Mouse (Mus musculus): Measurements from ENCODE around the gene Atat1. TPM values are rescaled to one million over a fixed set of nuclear protein-coding genes. Genes with fewer than 3 reads are reported as not detected.

Atat1 gene
- polyA plus RNA-seq, 1 experiment from 2014 or later = 434 TPM

DNA sequence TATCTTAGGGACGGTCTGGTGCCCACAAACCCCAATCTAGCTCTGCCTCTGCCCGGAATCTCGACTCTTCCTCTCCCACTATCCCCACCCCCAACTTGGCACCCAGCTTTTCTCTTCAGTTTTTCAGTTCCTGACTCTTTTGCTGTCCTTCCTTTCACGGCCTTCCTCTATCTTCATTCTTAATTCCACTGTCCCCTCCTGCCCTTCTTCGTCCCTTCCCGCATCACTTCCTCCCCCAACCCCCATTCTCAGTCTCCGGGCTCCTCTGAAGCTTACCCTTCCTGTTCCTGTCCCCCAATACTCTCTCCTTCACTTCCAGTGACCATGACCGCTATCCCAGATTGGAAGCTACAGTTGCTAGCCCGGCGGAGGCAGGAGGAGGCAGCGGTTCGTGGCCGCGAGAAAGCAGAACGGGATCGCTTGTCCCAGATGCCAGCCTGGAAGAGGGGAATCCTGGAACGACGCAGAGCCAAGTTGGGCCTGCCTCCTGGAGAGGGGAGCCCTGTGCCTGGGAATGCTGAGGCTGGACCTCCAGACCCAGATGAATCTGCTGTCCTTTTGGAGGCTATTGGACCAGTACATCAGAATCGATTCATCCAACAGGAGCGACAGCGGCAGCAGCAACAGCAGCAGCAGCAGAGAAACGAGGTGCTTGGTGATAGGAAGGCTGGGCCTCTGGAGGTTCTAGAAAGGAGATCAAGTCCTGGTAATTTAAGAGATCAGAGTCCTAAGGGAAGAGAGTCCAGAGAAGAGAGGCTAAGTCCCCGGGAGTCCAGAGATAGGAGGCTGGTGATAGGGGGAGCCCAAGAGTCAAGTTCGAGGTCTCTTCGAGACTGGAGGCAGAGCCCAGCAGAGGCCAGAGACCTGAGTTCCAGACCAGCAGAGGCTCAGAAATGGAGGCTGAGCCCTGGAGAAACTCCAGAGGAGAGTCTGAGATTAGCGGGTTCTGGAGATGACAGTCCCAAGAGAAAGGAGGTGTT is 42.7 kb downstream of the Atat1 start:
- Histone ChIP-seq H3K9ac (peak overlapping the region; percentile 94), H3K4me2 (peak overlapping the region; percentile 100), H3K4me3 (peak overlapping the region; percentile 67), H3K9me3 (no peaks in the 10 kb centered on the region), H3K27ac (peak overlapping the region; percentile 98), H3K4me1 (replicated peaks) (peaks cover 65% of the 10 kb centered on the region), H3K36me3 (peaks cover 9% of the 10 kb centered on the region), H3K27me3 (no peaks in the 10 kb centered on the region)
- ATAC-seq (ENCODE audit: low FRiP score) = no peak; the same call in 1 of the 2 replicates
- WGBS = 10% methylated on average over 26 of the region's 26 CpGs

- Histone ChIP-seq H3K4me3 (peak overlapping the region; percentile 67), H3K4me2 (peak overlapping the region; percentile 100), H3K9me3 (no peaks in the 10 kb centered on the region), H3K4me1 (replicated peaks) (peaks cover 64% of the 10 kb centered on the region), H3K27ac (peak overlapping the region; percentile 98), H3K27me3 (no peaks in the 10 kb centered on the region), H3K36me3 (peaks cover 8% of the 10 kb centered on the region), H3K9ac (peak overlapping the region; percentile 94)
- ATAC-seq (ENCODE audit: low FRiP score) = peak; percentile 24
- 1% methylated on average over 37 of the region's 38 CpGs for WGBS
Measured at GRCm38 (mm10) chr17:35866281-35866831, 43.5 kb downstream of the Atat1 start.

DNA sequence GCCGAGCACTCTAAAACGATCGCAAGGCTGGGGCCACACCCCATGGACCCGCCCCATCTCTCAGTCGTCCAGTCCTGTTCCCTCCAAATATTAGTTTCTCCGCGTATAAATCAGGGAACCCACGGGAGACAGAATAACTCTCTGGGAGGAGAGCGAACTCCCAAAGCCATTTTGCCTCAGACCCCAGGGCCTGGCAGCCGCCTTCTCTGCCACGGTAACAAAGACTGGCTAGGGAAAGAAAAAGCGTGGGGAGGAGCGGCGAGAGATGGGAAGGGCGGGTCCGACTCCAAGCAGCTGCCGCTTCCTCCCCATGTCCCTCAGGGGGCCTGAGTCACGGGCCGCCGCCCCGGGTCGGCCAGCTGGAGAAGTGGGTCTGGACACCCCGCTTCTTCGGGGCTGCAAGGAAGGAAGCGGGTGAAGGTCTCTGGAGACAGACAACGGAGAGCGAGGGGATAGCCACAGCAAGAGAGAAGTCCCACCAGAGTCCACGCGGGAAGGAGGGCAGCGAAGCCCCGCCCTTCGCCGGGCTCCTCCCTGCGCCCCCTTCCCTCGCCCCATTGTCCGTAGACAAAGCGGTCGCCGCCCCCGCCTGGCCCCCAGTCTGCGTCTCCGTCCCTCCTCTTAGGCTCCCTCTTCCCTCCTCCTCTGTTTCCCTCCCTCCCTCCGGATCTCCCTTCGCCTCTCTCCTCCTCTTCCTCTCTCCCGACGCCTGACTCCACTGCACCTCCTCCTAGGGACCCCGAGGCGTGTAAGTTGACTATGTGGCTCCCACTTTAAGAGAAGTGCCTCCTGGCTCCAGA is 44.2 kb downstream of the Atat1 start, which contains the start of gene Ppp1r18:
TSS of gene Ppp1r18 (plus strand) at position 113 of the 800 bp plus-strand sequence.
- Histone ChIP-seq H3K27me3 (no peaks in the 10 kb centered on the region), H3K27ac (peak within 1 kb of the TSS; percentile 98), H3K4me1 (replicated peaks) (peaks cover 60% of the 10 kb centered on the region), H3K9ac (peak within 1 kb of the TSS; percentile 94), H3K4me2 (peak within 1 kb of the TSS; percentile 100), H3K36me3 (peaks cover 4% of the 10 kb centered on the region), H3K9me3 (no peaks in the 10 kb centered on the region), H3K4me3 (peak within 1 kb of the TSS; percentile 67)
- under 1% methylated on average over 45 of the region's 48 CpGs for WGBS
- ATAC-seq (ENCODE audit: low FRiP score) = peak; percentile 68

GRCm38 (mm10) chr17:35864832-35865353 is 45.0 kb downstream of the Atat1 start:
- Histone ChIP-seq H3K9ac (peak overlapping the region; percentile 94), H3K4me3 (peak overlapping the region; percentile 67), H3K4me1 (replicated peaks) (peaks cover 56% of the 10 kb centered on the region), H3K9me3 (no peaks in the 10 kb centered on the region), H3K4me2 (peak overlapping the region; percentile 100), H3K36me3 (no peaks in the 10 kb centered on the region), H3K27ac (peak overlapping the region; percentile 98), H3K27me3 (no peaks in the 10 kb centered on the region)
- WGBS = 25% methylated on average over 10 of the region's 10 CpGs
- ATAC-seq (ENCODE audit: low FRiP score) = no peak

DNA sequence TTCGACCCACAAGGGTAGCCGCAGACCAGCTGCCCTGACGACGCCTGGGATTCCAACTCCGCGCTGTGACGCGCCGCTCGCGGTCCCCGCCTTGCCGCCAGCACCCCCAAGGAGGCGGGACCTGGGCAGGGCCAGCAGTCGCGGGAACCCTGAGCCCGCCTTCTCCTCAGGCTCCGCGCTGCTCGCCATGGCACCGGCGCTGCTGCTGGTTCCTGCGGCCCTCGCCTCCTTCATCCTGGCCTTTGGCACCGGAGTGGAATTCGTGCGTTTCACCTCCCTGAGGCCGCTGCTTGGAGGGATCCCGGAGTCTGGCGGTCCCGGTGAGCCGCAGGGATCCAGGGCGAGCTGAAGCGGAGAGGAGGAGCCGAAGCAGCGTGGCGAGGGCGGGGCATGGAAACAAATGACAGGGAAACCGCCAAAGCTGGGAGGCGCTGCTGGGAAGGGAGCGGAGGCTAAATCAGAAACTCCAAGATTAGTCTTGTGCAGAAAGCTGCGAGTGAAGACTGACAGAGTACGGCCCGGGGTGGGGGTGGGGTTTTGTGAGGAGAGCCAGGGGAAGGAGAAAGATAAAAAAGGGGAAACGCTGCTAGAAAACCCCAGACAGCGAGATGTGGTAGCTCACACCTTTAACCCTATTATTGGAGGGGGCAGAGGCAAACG is 48.5 kb downstream of the Atat1 start, which contains the start of gene Nrm:
TSS of gene Nrm (plus strand) at position 121 of the 660 bp plus-strand sequence.
- Histone ChIP-seq H3K4me2 (peak within 1 kb of the TSS; percentile 63), H3K27ac (peak within 1 kb of the TSS; percentile 98), H3K27me3 (no peaks in the 10 kb centered on the region), H3K4me1 (replicated peaks) (peaks cover 26% of the 10 kb centered on the region), H3K36me3 (peaks cover 19% of the 10 kb centered on the region), H3K9me3 (no peaks in the 10 kb centered on the region), H3K9ac (peak within 1 kb of the TSS; percentile 82), H3K4me3 (peak within 1 kb of the TSS; percentile 73)
- whole genome bisulfite sequencing = under 1% methylated on average over 47 of the region's 47 CpGs
- ATAC-seq (ENCODE audit: low FRiP score) = peak; percentile 91

GRCm38 (mm10) chr17:35860831-35861197 is 49.1 kb downstream of the Atat1 start:
- H3K27ac ChIP-seq = peak overlapping the region; percentile 98
- peaks cover 19% of the 10 kb centered on the region for H3K36me3 ChIP-seq
- ATAC-seq (ENCODE audit: low FRiP score) = peak; percentile 4; the same call in 1 of the 2 replicates
- peak overlapping the region; percentile 73 for H3K4me3 ChIP-seq
- H3K4me2 ChIP-seq = peak overlapping the region; percentile 63
- no peaks in the 10 kb centered on the region for H3K27me3 ChIP-seq
- peaks cover 26% of the 10 kb centered on the region for H3K4me1 ChIP-seq (replicated peaks)
- H3K9ac ChIP-seq = peak overlapping the region; percentile 82
- H3K9me3 ChIP-seq = no peaks in the 10 kb centered on the region
- WGBS = 5% methylated on average over 12 of the region's 12 CpGs

DNA sequence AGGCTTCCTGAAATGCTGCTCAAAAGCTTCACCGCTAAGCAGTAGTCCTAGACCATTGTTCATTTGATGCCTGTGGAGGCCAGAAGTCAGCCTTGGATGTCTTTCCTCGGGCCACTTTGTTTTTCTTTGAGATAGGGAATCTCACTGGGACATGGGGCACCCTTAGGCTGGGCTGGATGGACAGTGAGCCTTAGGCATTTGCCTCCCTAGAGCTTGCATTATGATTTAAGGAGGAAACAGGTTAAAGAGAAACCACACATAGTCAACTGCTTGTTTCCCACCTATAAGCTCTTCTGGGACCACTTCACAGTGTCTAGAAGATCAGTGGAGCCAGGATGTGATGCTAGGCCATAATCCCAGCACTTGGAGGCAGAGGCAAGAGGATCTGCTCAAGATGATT is 50.0 kb downstream of the Atat1 start:
- ATAC-seq (ENCODE audit: low FRiP score) = no peak
- peaks cover 22% of the 10 kb centered on the region for H3K4me1 ChIP-seq (replicated peaks)

DNA sequence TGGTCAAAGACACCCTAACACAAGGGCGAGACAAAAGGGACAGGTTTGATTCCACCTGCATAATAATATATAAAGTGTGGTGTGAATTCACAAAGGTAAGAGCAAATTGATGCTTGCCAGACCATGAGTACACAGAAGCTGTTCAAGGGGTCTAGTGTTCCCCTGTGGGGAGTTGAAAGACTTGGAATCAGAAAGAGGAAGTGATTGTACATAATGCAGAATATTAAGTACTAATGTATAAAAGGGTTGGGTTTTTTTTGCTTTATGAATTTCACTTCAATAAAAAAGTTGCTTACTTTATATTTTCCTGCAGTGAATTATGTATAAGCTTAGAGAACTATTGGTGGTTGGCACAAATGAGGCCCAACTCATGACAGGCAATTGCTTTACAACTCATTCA is 50.5 kb downstream of the Atat1 start:
- Histone ChIP-seq H3K27me3 (no peaks in the 10 kb centered on the region), H3K36me3 (peaks cover 26% of the 10 kb centered on the region), H3K4me1 (replicated peaks) (peaks cover 17% of the 10 kb centered on the region), H3K9ac (no peak overlapping the region), H3K9me3 (no peaks in the 10 kb centered on the region), H3K27ac (no peak overlapping the region), H3K4me3 (no peak overlapping the region), H3K4me2 (no peak overlapping the region)
- ATAC-seq (ENCODE audit: low FRiP score) = no peak
- 93% methylated on average over 1 of the region's 1 CpGs for WGBS

More for the DNA sequence above, 50.0 kb downstream of the Atat1 start:
- Histone ChIP-seq H3K4me2 (peak overlapping the region; percentile 63; the same call in 1 of the 2 replicates), H3K9ac (no peak overlapping the region), H3K36me3 (peaks cover 21% of the 10 kb centered on the region), H3K27ac (no peak overlapping the region), H3K27me3 (no peaks in the 10 kb centered on the region), H3K9me3 (no peaks in the 10 kb centered on the region), H3K4me3 (no peak overlapping the region)
- 61% methylated on average over 2 of the region's 2 CpGs for WGBS

DNA sequence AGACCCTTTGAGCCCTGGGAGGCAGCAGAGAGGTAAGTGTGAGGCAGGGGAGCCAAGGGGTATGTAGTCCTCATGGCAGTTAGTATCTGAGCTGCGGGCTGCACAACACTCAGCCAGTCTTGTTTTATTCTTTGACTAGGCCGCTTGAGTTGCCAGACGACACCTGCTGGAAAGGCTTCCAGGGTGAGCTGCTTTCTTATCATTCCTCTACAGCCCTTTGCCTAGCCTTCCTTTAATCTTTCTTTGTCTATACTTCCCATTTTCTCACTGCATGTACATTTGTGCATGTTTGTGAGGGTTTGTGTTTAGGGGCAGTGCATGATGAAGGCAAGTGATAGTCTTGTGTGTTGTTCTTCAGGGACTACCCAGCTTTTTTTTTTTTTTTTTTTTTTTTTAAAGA is 58.9 kb downstream of the Atat1 start:
- Histone ChIP-seq H3K9ac (0 out of 2 replicates have a peak overlapping the region, but pooled peaks have one; percentile 15), H3K9me3 (no peaks in the 10 kb centered on the region), H3K27me3 (no peaks in the 10 kb centered on the region), H3K36me3 (peaks cover 88% of the 10 kb centered on the region), H3K27ac (no peak overlapping the region), H3K4me3 (no peak overlapping the region), H3K4me2 (no peak overlapping the region), H3K4me1 (replicated peaks) (no peaks in the 10 kb centered on the region)
- 94% methylated on average over 3 of the region's 3 CpGs for WGBS
- no peak for ATAC-seq (ENCODE audit: low FRiP score)

DNA sequence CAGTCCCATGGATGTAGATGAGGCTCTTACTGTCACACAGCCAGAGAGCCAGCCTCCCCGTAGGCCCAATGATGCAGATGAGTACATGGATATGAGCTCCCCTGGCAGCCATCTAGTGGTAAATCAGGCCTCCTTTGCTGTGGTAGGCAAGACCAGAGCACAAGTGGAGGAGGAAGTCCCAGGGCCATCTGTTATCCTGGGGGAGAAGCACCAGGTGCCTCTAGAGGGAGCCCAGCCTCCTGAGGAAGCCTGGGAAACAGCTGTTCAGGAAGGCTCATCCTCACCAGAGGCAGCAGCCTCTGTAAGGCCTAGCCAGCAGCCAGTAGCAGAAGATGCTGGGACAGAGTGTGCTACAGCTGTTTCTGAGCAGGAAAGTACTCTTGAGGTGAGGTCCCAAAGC is 61.8 kb downstream of the Atat1 start:
- Histone ChIP-seq H3K4me2 (no peak overlapping the region), H3K4me1 (replicated peaks) (no peaks in the 10 kb centered on the region), H3K4me3 (no peak overlapping the region), H3K9ac (no peak overlapping the region), H3K27me3 (no peaks in the 10 kb centered on the region), H3K27ac (no peak overlapping the region), H3K36me3 (peaks cover 82% of the 10 kb centered on the region), H3K9me3 (no peaks in the 10 kb centered on the region)
- no peak for ATAC-seq (ENCODE audit: low FRiP score)
- 67% methylated on average over 1 of the region's 1 CpGs for WGBS
